Mouse (Mus musculus) left cerebral cortex, adult 9 months (tissue): ENCODE measurements around the gene Nxpe2.
"Not testable (repeated sequence)": the region's sequence is repeated elsewhere in the genome, so short reads cannot be mapped to it uniquely, and the experiment has no call there.

Source experiments
- DNase-seq, 2 experiments: peaks; one replicate each; pipeline ENCODE4 v3.0.0; 2022; ENCODE audit warnings: low spot score in 2 of 2

Gene Nxpe2

GRCm38 (mm10) chr9:48353148-48353698, at the start of gene Nxpe2:
TSS of gene Nxpe2 (minus strand) at chr9:48353454.
- no peak for DNase-seq

- DNase-seq: no peak
These were observed 36.7 kb upstream of the Nxpe2 start for GRCm38 (mm10) chr9:48389983-48390382.

GRCm38 (mm10) chr9:48388451-48388850, 35.2 kb upstream of the Nxpe2 start:
- DNase-seq: no peak

GRCm38 (mm10) chr9:48374357-48374756, 21.1 kb upstream of the Nxpe2 start:
- no peak for DNase-seq

- no peak for DNase-seq
These were observed 20.1 kb upstream of the Nxpe2 start for GRCm38 (mm10) chr9:48373232-48373878.

GRCm38 (mm10) chr9:48362743-48363142, 9.5 kb upstream of the Nxpe2 start:
- DNase-seq: no peak

- no peak for DNase-seq
These were observed 8.8 kb upstream of the Nxpe2 start for GRCm38 (mm10) chr9:48361815-48362631.

GRCm38 (mm10) chr9:48360826-48361225, 7.6 kb upstream of the Nxpe2 start:
- DNase-seq: no peak

GRCm38 (mm10) chr9:48357097-48357496, 3.8 kb upstream of the Nxpe2 start:
- DNase-seq: no peak

GRCm38 (mm10) chr9:48354793-48355192, 1.5 kb upstream of the Nxpe2 start:
- DNase-seq: peak; percentile 10 to 85

GRCm38 (mm10) chr9:48354122-48354521, 868 bp upstream of the Nxpe2 start:
- DNase-seq: no peak

- no peak for DNase-seq
These were observed 7.4 kb downstream of the Nxpe2 start for GRCm38 (mm10) chr9:48345866-48346265.

- no peak for DNase-seq
These were observed 7.8 kb downstream of the Nxpe2 start for GRCm38 (mm10) chr9:48345456-48345855.

GRCm38 (mm10) chr9:48340708-48341380, 12.4 kb downstream of the Nxpe2 start:
- DNase-seq: no peak

- no peak for DNase-seq
These were observed 13.7 kb downstream of the Nxpe2 start for GRCm38 (mm10) chr9:48339563-48339962.

- no peak for DNase-seq
These were observed 14.3 kb downstream of the Nxpe2 start for GRCm38 (mm10) chr9:48338783-48339455.

GRCm38 (mm10) chr9:48329597-48329996, 23.7 kb downstream of the Nxpe2 start:
- no peak for DNase-seq

GRCm38 (mm10) chr9:48326338-48326737, 26.9 kb downstream of the Nxpe2 start:
- DNase-seq: no peak

- no peak for DNase-seq
These were observed 37.4 kb downstream of the Nxpe2 start for GRCm38 (mm10) chr9:48315825-48316224.

GRCm38 (mm10) chr9:48314194-48314593, 39.1 kb downstream of the Nxpe2 start:
- DNase-seq: peak in 1 of 2 experiments; percentile 13

- DNase-seq: no peak
These were observed 42.0 kb downstream of the Nxpe2 start for GRCm38 (mm10) chr9:48311241-48311640.

- not testable (repeated sequence) for DNase-seq
These were observed 49.7 kb downstream of the Nxpe2 start for GRCm38 (mm10) chr9:48303564-48303963.
